Mouse (Mus musculus): ENCODE data around the gene Capzb.

GRCm38 (mm10) chr4:139178377-139178776 lies 14.3 kb upstream of the Capzb start:
- no peak for TF ChIP-seq CTCF (IDR thresholded peaks at IDR 0.05; ENCODE audit: low read depth, low read length)
- no peak for TF ChIP-seq POLR2A (IDR thresholded peaks at IDR 0.05; ENCODE audit: extremely low read depth, insufficient read depth, low read length)
